Mouse (Mus musculus) hindbrain, embryonic 14.5 days (tissue): Measurements from ENCODE around the gene Glt8d2. TPM values are rescaled to one million over a fixed set of nuclear protein-coding genes. Genes with fewer than 3 reads are reported as not detected.
A peak's percentile ranks its signal among the peaks of the same experiment; 100 is the strongest.

Experiments
- ATAC-seq: fragments of 200-750 bp; cut with Nextera tagmentation; 2 replicates; pipeline ENCODE4 v1.8.0; 2017; ENCODE audit warnings: moderate number of reproducible peaks, mild to moderate bottlenecking, moderate TSS enrichment, moderate library complexity; ENCODE audit not compliant: low FRiP score
- DNase-seq: peaks from one replicate; pipeline ENCODE4 v3.0.0-alpha.2; 2015; ENCODE audit warnings: low spot score
- H3K27ac ChIP-seq: fragments of 300-500 bp; sonication (generic); 2 replicates; pipeline ENCODE4 v1.5.1; 2014; ENCODE audit warnings: mild to moderate bottlenecking, moderate library complexity
- H3K27me3 ChIP-seq: fragments of 300-500 bp; sonication (generic); 2 replicates; pipeline ENCODE4 v1.6.1; 2014; ENCODE audit warnings: mild to moderate bottlenecking, low read length, mixed read lengths; ENCODE audit not compliant: control insufficient read depth, insufficient read depth
- H3K36me3 ChIP-seq: fragments of 300-500 bp; sonication (generic); replicated peaks from 2 replicates; pipeline ENCODE4 v1.6.1; 2014; ENCODE audit not compliant: control insufficient read depth, insufficient read depth
- H3K4me1 ChIP-seq: fragments of 300-500 bp; sonication (generic); replicated peaks from 2 replicates; pipeline ENCODE4 v1.6.1; 2014; ENCODE audit warnings: antibody characterized with exemption, low read length, mixed read lengths; ENCODE audit not compliant: control insufficient read depth, insufficient read depth
- H3K4me2 ChIP-seq: fragments of 300-500 bp; sonication (generic); replicated peaks from 2 replicates; pipeline ENCODE4 v1.6.1; 2014; ENCODE audit warnings: mild to moderate bottlenecking, moderate library complexity
- H3K4me3 ChIP-seq: fragments of 300-500 bp; sonication (generic); replicated peaks from 2 replicates; pipeline ENCODE4 v1.5.1; 2014; ENCODE audit warnings: mild to moderate bottlenecking, low read length
- H3K9ac ChIP-seq: fragments of 300-500 bp; sonication (generic); 2 replicates; pipeline ENCODE4 v1.6.1; 2014
- H3K9me3 ChIP-seq: fragments of 300-500 bp; sonication (generic); 2 replicates; pipeline ENCODE4 v1.6.1; 2016; ENCODE audit warnings: low read length; ENCODE audit not compliant: control insufficient read depth
- WGBS: fragments of 180-500 bp; shearing (Covaris S2); extraction: QIAGEN DNeasy Blood & Tissue Kit; methylation state at CpG from one replicate; pipeline ENCODE4 v1.1.7; 2014; 5-methylcytosine and 5-hydroxymethylcytosine counted together
- polyA plus RNA-seq: library from polyadenylated mRNA; unstranded; fragments of >200 nt; fragmentation: Nextera tagmentation; extraction: Ambion mirVana; gene quantifications from 2 replicates; pipeline ENCODE4 v1.2.1, GENCODE M21; 2014

The Glt8d2 gene
- polyA plus RNA-seq, 1 experiment from 2014 or later, result 1.4 TPM

GRCm38 (mm10) chr10:82680769-82681168 is 9.7 kb downstream of the Glt8d2 start:
- Histone ChIP-seq H3K9me3 (no peaks in the 10 kb centered on the region), H3K9ac (no peak overlapping the region), H3K36me3 (no peaks in the 10 kb centered on the region), H3K4me1 (no peaks in the 10 kb centered on the region), H3K4me3 (no peak overlapping the region), H3K4me2 (no peak overlapping the region), H3K27me3 (no peaks in the 10 kb centered on the region), H3K27ac (no peak overlapping the region)
- 88% methylated on average over 5 of the region's 5 CpGs for WGBS
- ATAC-seq (no peak), DNase-seq (no peak)

- ATAC-seq, result no peak
- 74% methylated on average over 6 of the region's 6 CpGs for WGBS
Measured at GRCm38 (mm10) chr10:82676949-82677348, 13.5 kb downstream of the Glt8d2 start.

GRCm38 (mm10) chr10:82670205-82670604 is 20.2 kb downstream of the Glt8d2 start:
- WGBS, result 70% methylated on average over 6 of the region's 6 CpGs
- no peaks in the 10 kb centered on the region for H3K36me3 ChIP-seq
- H3K4me1 ChIP-seq, result no peaks in the 10 kb centered on the region
- DNase-seq (no peak), ATAC-seq (no peak)
- H3K27ac ChIP-seq, result no peak overlapping the region
- H3K9me3 ChIP-seq, result no peaks in the 10 kb centered on the region
- no peak overlapping the region for H3K9ac ChIP-seq
- H3K4me3 ChIP-seq, result no peak overlapping the region
- H3K4me2 ChIP-seq, result no peak overlapping the region
- no peaks in the 10 kb centered on the region for H3K27me3 ChIP-seq

More at GRCm38 (mm10) chr10:82676949-82677348, 13.5 kb downstream of the Glt8d2 start:
- DNase-seq, result no peak
- Histone ChIP-seq H3K4me1 (no peaks in the 10 kb centered on the region), H3K9ac (no peak overlapping the region), H3K27ac (no peak overlapping the region), H3K9me3 (no peaks in the 10 kb centered on the region), H3K4me3 (no peak overlapping the region), H3K4me2 (no peak overlapping the region), H3K36me3 (no peaks in the 10 kb centered on the region), H3K27me3 (no peaks in the 10 kb centered on the region)

- Histone ChIP-seq H3K27ac (no peak overlapping the region), H3K4me1 (no peaks in the 10 kb centered on the region), H3K4me3 (no peak overlapping the region), H3K36me3 (no peaks in the 10 kb centered on the region), H3K4me2 (peak overlapping the region; percentile 9; the same call in 1 of the 2 replicates), H3K27me3 (no peaks in the 10 kb centered on the region), H3K9me3 (no peaks in the 10 kb centered on the region), H3K9ac (no peak overlapping the region)
- peak; percentile 92 for ATAC-seq
- peak; percentile 88 for DNase-seq
- WGBS, result 22% methylated on average over 22 of the region's 22 CpGs
Measured at GRCm38 (mm10) chr10:82666436-82667234, 23.8 kb downstream of the Glt8d2 start.

GRCm38 (mm10) chr10:82665951-82666350 is 24.5 kb downstream of the Glt8d2 start:
- DNase-seq (no peak), ATAC-seq (no peak)
- Histone ChIP-seq H3K4me3 (no peak overlapping the region), H3K36me3 (no peaks in the 10 kb centered on the region), H3K4me2 (no peak overlapping the region), H3K9ac (no peak overlapping the region), H3K27me3 (no peaks in the 10 kb centered on the region), H3K9me3 (no peaks in the 10 kb centered on the region), H3K27ac (no peak overlapping the region), H3K4me1 (no peaks in the 10 kb centered on the region)
- 65% methylated on average over 3 of the region's 3 CpGs for WGBS

GRCm38 (mm10) chr10:82663289-82663688 is 27.2 kb downstream of the Glt8d2 start:
- H3K36me3 ChIP-seq, result no peaks in the 10 kb centered on the region
- no peaks in the 10 kb centered on the region for H3K27me3 ChIP-seq
- 92% methylated on average over 2 of the region's 2 CpGs for WGBS
- no peak overlapping the region for H3K27ac ChIP-seq
- DNase-seq (no peak), ATAC-seq (no peak)
- no peaks in the 10 kb centered on the region for H3K4me1 ChIP-seq
- H3K9me3 ChIP-seq, result no peaks in the 10 kb centered on the region
- no peak overlapping the region for H3K4me3 ChIP-seq
- no peak overlapping the region for H3K9ac ChIP-seq
- no peak overlapping the region for H3K4me2 ChIP-seq

GRCm38 (mm10) chr10:82662267-82662990 is 28.0 kb downstream of the Glt8d2 start:
- WGBS, result 83% methylated on average over 14 of the region's 14 CpGs
- no peaks in the 10 kb centered on the region for H3K36me3 ChIP-seq
- no peaks in the 10 kb centered on the region for H3K4me1 ChIP-seq
- no peak overlapping the region for H3K4me3 ChIP-seq
- DNase-seq, result no peak
- H3K27me3 ChIP-seq, result no peaks in the 10 kb centered on the region
- H3K9me3 ChIP-seq, result no peaks in the 10 kb centered on the region
- no peak for ATAC-seq
- no peak overlapping the region for H3K9ac ChIP-seq
- no peak overlapping the region for H3K4me2 ChIP-seq
- no peak overlapping the region for H3K27ac ChIP-seq

- ATAC-seq (no peak), DNase-seq (no peak)
- Histone ChIP-seq H3K4me1 (no peaks in the 10 kb centered on the region), H3K9ac (no peak overlapping the region), H3K4me3 (no peak overlapping the region), H3K36me3 (no peaks in the 10 kb centered on the region), H3K27ac (no peak overlapping the region), H3K4me2 (no peak overlapping the region), H3K27me3 (no peaks in the 10 kb centered on the region), H3K9me3 (no peaks in the 10 kb centered on the region)
- 89% methylated on average over 8 of the region's 8 CpGs for WGBS
Measured at GRCm38 (mm10) chr10:82661820-82662219, 28.6 kb downstream of the Glt8d2 start.

GRCm38 (mm10) chr10:82654581-82654980 is 35.9 kb downstream of the Glt8d2 start:
- WGBS, result 86% methylated on average over 3 of the region's 3 CpGs
- Histone ChIP-seq H3K4me1 (no peaks in the 10 kb centered on the region), H3K4me3 (no peak overlapping the region), H3K27ac (no peak overlapping the region), H3K9me3 (no peaks in the 10 kb centered on the region), H3K4me2 (no peak overlapping the region), H3K27me3 (no peaks in the 10 kb centered on the region), H3K9ac (no peak overlapping the region), H3K36me3 (peaks cover 22% of the 10 kb centered on the region)
- ATAC-seq (no peak), DNase-seq (no peak)
